Mouse (Mus musculus) olfactory bulb, adult 2 months (tissue): ENCODE measurements around the gene Tacstd2.

Experiments
- CTCF ChIP-seq: fragments of 200-500 bp; IDR thresholded peaks from 2 replicates; pipeline ENCODE4 v1.5.1; 2012; ENCODE audit warnings: low read depth, mild to moderate bottlenecking, low read length, moderate library complexity; ENCODE audit not compliant: insufficient read depth
- POLR2A ChIP-seq: fragments of 200-500 bp; IDR thresholded peaks from 2 replicates; pipeline ENCODE4 v1.6.1; 2012; ENCODE audit warnings: mild to moderate bottlenecking, low read depth, low read length, moderate library complexity; ENCODE audit not compliant: insufficient read depth

DNA sequence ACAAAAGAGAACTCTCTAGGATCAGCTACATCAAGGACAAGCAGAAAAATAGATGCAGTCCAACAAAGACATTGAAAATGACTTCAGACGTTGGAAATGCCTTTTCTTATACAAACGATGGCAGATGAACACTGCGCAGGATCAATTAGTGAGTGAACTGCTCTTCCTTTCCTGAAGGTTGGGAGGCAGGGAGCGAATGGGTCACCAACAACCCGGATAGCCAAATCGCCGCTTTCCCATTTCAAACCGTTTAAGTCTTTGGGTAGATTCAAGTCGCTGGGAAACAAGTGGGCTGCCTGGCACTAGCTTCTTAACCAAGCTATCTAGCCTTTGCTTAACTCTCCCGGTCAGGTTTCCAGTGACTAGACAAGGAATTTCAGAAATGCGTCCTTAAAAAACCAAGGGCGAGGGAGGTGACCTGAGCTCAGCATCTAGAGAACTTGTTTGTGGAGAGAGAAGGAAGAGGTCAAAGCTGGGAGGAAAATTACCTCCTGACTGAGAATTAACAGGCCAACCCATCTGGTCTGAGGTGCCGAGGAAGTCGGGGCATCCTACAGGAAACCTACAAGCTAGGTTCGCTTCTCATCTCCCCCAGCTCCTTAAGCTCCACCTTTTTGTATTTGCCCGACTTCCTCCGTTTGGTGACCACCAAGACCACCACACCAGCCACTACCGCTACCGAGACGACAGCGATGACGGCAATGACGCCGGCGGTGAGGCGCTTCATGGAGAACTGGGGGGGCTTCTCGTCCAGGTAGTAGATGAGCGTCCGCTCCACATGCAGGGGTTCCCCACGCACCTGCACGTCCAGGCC is 1.2 kb downstream of the Tacstd2 start:
- TF ChIP-seq POLR2A = no peak
- no peak for TF ChIP-seq CTCF
